Mouse (Mus musculus) midbrain, embryonic 13.5 days (tissue): ENCODE results near the gene Cdh18. TPM values are rescaled to one million over a fixed set of nuclear protein-coding genes. Genes with fewer than 3 reads are reported as not detected.
A peak's percentile ranks its signal among the peaks of the same experiment; 100 is the strongest.
"Not testable (repeated sequence)": the region's sequence is repeated elsewhere in the genome, so short reads cannot be mapped to it uniquely, and the experiment has no call there.

ENCODE experiments used
- ATAC-seq: fragments of 200-750 bp; cut with Nextera tagmentation; 2 replicates; pipeline ENCODE4 v1.8.0; 2017; ENCODE audit warnings: mild to moderate bottlenecking, moderate TSS enrichment, moderate library complexity
- H3K27ac ChIP-seq: fragments of 300-500 bp; sonication (generic); 2 replicates; pipeline ENCODE4 v1.5.1; 2015; ENCODE audit warnings: inconsistent platforms, mild to moderate bottlenecking, moderate library complexity
- H3K27me3 ChIP-seq: fragments of 300-500 bp; sonication (generic); 2 replicates; pipeline ENCODE4 v1.6.1; 2015; ENCODE audit warnings: mild to moderate bottlenecking, inconsistent platforms
- H3K36me3 ChIP-seq: fragments of 300-500 bp; sonication (generic); 2 replicates; pipeline ENCODE4 v1.6.1; 2015; ENCODE audit warnings: mild to moderate bottlenecking, inconsistent platforms
- H3K4me1 ChIP-seq: fragments of 300-500 bp; sonication (generic); replicated peaks from 2 replicates; pipeline ENCODE4 v1.6.1; 2015; ENCODE audit warnings: inconsistent platforms
- H3K4me2 ChIP-seq: fragments of 300-500 bp; sonication (generic); replicated peaks from 2 replicates; pipeline ENCODE4 v1.6.1; 2015; ENCODE audit warnings: moderate library complexity, mild to moderate bottlenecking, inconsistent platforms
- H3K4me3 ChIP-seq: fragments of 300-500 bp; sonication (generic); replicated peaks from 2 replicates; pipeline ENCODE4 v1.5.1; 2015; ENCODE audit warnings: mild to moderate bottlenecking, inconsistent platforms
- H3K9ac ChIP-seq: fragments of 300-500 bp; sonication (generic); replicated peaks from 2 replicates; pipeline ENCODE4 v1.6.1; 2015; ENCODE audit warnings: mild to moderate bottlenecking, inconsistent platforms
- H3K9me3 ChIP-seq: fragments of 300-500 bp; sonication (generic); 2 replicates; pipeline ENCODE4 v1.6.1; 2016; ENCODE audit warnings: mild to moderate bottlenecking, inconsistent platforms
- WGBS: fragments of 180-500 bp; shearing (Covaris S2); methylation state at CpG from one replicate; pipeline ENCODE4 v1.1.7; 2015; 5-methylcytosine and 5-hydroxymethylcytosine counted together
- polyA plus RNA-seq: library from polyadenylated mRNA; unstranded; fragments of >200 nt; fragmentation: Nextera tagmentation; extraction: Ambion mirVana; gene quantifications from 2 replicates; pipeline ENCODE4 v1.2.1, GENCODE M21; 2015

Gene Cdh18
- polyA plus RNA-seq, 1 experiment from 2014 or later = 4.3 TPM

GRCm38 (mm10) chr15:23316766-23317165, 767.9 kb downstream of the Cdh18 start:
- WGBS = 84% methylated on average over 3 of the region's 3 CpGs
- Histone ChIP-seq H3K4me3 (no peak overlapping the region), H3K9me3 (no peaks in the 10 kb centered on the region), H3K4me2 (no peak overlapping the region), H3K9ac (no peak overlapping the region), H3K4me1 (no peaks in the 10 kb centered on the region), H3K27ac (no peak overlapping the region), H3K27me3 (no peaks in the 10 kb centered on the region), H3K36me3 (no peaks in the 10 kb centered on the region)
- ATAC-seq = no peak

- Histone ChIP-seq H3K27me3 (no peaks in the 10 kb centered on the region), H3K27ac (no peak overlapping the region), H3K36me3 (no peaks in the 10 kb centered on the region), H3K4me3 (no peak overlapping the region), H3K4me2 (no peak overlapping the region), H3K4me1 (no peaks in the 10 kb centered on the region), H3K9ac (no peak overlapping the region), H3K9me3 (no peaks in the 10 kb centered on the region)
- no peak for ATAC-seq
Measured at GRCm38 (mm10) chr15:23317409-23317808, 768.6 kb downstream of the Cdh18 start.

- not testable (repeated sequence) for H3K4me1 ChIP-seq, H3K27ac ChIP-seq, H3K4me2 ChIP-seq, H3K9me3 ChIP-seq, H3K4me3 ChIP-seq, H3K9ac ChIP-seq, H3K27me3 ChIP-seq, H3K36me3 ChIP-seq
- no CpG with 5 or more reads among the region's 4 CpGs for WGBS
- ATAC-seq = 0 out of 2 replicates have a peak, but pooled peaks have one; percentile 20
Measured at GRCm38 (mm10) chr15:23340338-23340737, 791.5 kb downstream of the Cdh18 start.

DNA sequence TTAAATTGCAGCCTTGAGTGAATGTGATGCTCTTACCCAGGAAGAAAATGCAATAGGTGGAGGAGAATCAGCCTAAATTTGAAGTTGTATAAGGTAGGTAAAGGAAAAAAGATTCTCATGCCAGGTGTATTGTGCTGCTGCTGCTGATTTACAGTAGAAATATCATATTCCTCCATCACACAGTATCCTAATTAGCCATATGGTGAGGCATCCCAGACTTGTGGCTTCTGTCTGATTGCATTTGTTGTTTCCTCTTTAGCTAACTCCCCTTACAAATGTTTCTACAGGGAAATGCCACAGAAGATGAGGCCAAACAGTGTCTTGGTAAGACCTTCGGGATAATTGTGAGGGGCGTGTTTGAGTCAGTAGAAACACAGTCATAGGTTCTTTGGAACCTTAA, 802.3 kb downstream of the Cdh18 start:
- Histone ChIP-seq H3K27me3 (no peaks in the 10 kb centered on the region), H3K4me2 (no peak overlapping the region), H3K36me3 (no peaks in the 10 kb centered on the region), H3K9ac (no peak overlapping the region), H3K9me3 (no peaks in the 10 kb centered on the region), H3K27ac (no peak overlapping the region), H3K4me1 (no peaks in the 10 kb centered on the region), H3K4me3 (no peak overlapping the region)
- 83% methylated on average over 2 of the region's 2 CpGs for WGBS
- ATAC-seq = no peak

DNA sequence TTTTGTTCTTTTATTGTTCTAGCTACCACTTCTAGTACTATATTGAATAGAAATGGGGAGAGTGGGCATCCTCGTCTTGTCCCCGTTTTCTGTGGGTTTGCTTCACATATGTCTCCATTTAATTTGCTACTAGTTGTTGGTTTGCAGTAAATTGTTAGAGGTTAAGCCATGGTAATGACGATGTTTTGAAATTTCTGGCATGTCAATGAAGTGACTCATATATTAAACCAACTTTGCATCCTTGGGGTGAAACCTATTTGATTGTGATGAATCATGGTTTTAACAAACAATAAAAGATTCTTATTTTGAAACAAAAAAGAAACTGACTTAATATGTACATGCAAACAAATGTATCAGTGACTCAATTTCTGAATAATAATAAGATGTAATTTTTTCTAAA, 817.5 kb downstream of the Cdh18 start:
- ATAC-seq = no peak
- 88% methylated on average over 3 of the region's 3 CpGs for WGBS

GRCm38 (mm10) chr15:23367712-23368111, 818.9 kb downstream of the Cdh18 start:
- no peaks in the 10 kb centered on the region for H3K4me1 ChIP-seq
- H3K27me3 ChIP-seq = no peaks in the 10 kb centered on the region
- no peak overlapping the region for H3K4me3 ChIP-seq
- H3K36me3 ChIP-seq = no peaks in the 10 kb centered on the region
- no peak for ATAC-seq
- no peak overlapping the region for H3K9ac ChIP-seq
- no peaks in the 10 kb centered on the region for H3K9me3 ChIP-seq
- no peak overlapping the region for H3K4me2 ChIP-seq
- WGBS = 75% methylated on average over 1 of the region's 1 CpGs
- H3K27ac ChIP-seq = no peak overlapping the region

More for the DNA sequence above, 817.5 kb downstream of the Cdh18 start:
- Histone ChIP-seq H3K27ac (no peak overlapping the region), H3K9ac (no peak overlapping the region), H3K9me3 (no peaks in the 10 kb centered on the region), H3K4me2 (no peak overlapping the region), H3K4me3 (no peak overlapping the region), H3K27me3 (no peaks in the 10 kb centered on the region), H3K4me1 (no peaks in the 10 kb centered on the region), H3K36me3 (no peaks in the 10 kb centered on the region)

GRCm38 (mm10) chr15:23378016-23378750, 829.4 kb downstream of the Cdh18 start:
- 92% methylated on average over 2 of the region's 2 CpGs for WGBS

DNA sequence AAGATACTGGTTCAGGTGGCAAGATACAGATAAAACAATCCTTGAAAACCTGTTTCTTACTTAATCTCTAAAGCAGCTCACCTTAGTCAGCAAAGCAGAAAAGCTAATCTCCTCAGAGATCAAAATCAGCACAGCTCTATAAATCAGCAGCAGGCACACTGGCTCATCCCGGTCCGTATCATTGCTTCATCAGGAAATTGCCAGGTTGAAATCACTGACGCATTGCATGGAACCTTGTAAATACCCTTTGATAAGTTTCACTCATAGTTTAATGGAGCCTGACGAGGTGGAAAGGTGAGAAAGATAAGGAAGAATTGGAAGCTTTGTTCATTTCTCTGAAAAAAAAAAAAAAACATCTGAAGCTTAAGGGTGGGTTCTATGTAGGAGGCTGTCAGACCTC, 837.0 kb downstream of the Cdh18 start:
- no peak overlapping the region for H3K4me3 ChIP-seq
- no peaks in the 10 kb centered on the region for H3K9me3 ChIP-seq
- 76% methylated on average over 4 of the region's 4 CpGs for WGBS
- no peaks in the 10 kb centered on the region for H3K4me1 ChIP-seq
- no peaks in the 10 kb centered on the region for H3K27me3 ChIP-seq
- H3K9ac ChIP-seq = no peak overlapping the region
- no peak for ATAC-seq
- no peaks in the 10 kb centered on the region for H3K36me3 ChIP-seq
- no peak overlapping the region for H3K27ac ChIP-seq
- no peak overlapping the region for H3K4me2 ChIP-seq

More at GRCm38 (mm10) chr15:23378016-23378750, 829.4 kb downstream of the Cdh18 start:
- Histone ChIP-seq H3K27me3 (no peaks in the 10 kb centered on the region), H3K27ac (no peak overlapping the region), H3K4me2 (no peak overlapping the region), H3K9ac (no peak overlapping the region), H3K4me3 (no peak overlapping the region), H3K4me1 (no peaks in the 10 kb centered on the region), H3K9me3 (no peaks in the 10 kb centered on the region), H3K36me3 (no peaks in the 10 kb centered on the region)
- ATAC-seq = no peak

DNA sequence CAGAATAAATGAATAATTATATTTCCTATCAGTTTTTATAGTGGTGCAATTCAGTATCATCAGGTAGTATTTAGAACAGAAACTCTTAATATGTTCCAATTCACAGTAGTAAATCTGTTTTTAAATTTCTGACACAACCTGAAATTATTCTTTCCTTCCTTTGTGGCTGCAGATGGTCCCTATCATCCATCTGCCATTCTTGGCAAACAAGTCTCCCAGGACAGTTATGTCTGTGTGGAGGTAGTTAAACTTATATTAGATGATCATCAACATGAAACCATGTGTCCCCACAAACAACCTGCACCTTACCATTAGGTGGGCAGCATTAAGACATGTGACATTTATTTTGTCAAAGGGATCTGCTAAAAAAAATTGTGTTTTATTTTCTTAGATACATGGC, 847.8 kb downstream of the Cdh18 start:
- Histone ChIP-seq H3K9ac (no peak overlapping the region), H3K4me3 (no peak overlapping the region), H3K36me3 (no peaks in the 10 kb centered on the region), H3K9me3 (no peaks in the 10 kb centered on the region), H3K27ac (no peak overlapping the region), H3K27me3 (no peaks in the 10 kb centered on the region), H3K4me1 (no peaks in the 10 kb centered on the region), H3K4me2 (no peak overlapping the region)
- ATAC-seq = no peak

DNA sequence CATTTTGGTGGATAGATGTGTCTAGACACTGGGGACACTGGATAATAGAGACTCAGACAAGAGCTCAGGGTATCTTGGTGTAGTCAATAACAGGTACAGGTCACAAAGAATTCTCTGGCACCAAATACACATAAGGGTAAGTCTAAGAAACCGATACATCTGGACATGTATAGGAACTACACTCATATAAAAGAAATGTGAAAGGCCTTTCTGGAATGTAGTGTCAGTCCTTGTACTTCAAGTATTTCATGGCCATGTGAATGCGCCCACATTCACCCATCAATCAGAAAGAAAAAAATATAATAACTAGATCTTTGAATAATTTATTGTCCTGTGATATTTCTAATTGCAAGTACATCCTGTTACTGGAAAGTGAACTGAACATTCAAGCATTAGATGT, 855.0 kb downstream of the Cdh18 start:
- WGBS = 80% methylated on average over 2 of the region's 2 CpGs
- ATAC-seq = 0 out of 2 replicates have a peak, but pooled peaks have one; percentile 55
- Histone ChIP-seq H3K9ac (no peak overlapping the region), H3K36me3 (no peaks in the 10 kb centered on the region), H3K9me3 (no peaks in the 10 kb centered on the region), H3K4me2 (no peak overlapping the region), H3K4me1 (no peaks in the 10 kb centered on the region), H3K4me3 (no peak overlapping the region), H3K27ac (no peak overlapping the region), H3K27me3 (no peaks in the 10 kb centered on the region)

DNA sequence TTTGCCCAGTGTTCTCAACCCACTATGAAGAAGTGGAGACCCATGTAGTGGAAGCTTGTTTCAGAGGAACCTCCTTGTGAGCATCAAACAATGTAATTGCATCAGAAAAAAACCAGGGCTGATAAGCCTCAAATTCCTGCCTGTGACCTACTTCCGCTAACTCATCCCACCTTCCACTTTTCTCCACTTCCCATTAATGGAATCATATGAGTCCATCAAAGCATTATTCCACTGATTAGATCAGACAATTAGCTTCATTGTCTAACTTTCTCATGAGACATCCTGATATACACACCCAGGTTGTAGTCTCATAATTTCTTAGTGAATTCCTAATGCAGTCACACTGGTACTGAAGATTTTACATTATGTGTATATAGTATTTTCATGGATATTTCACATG, 859.4 kb downstream of the Cdh18 start:
- Histone ChIP-seq H3K36me3 (no peaks in the 10 kb centered on the region), H3K9me3 (no peaks in the 10 kb centered on the region), H3K27me3 (no peaks in the 10 kb centered on the region), H3K9ac (no peak overlapping the region), H3K27ac (no peak overlapping the region), H3K4me1 (no peaks in the 10 kb centered on the region), H3K4me3 (no peak overlapping the region), H3K4me2 (no peak overlapping the region)
- ATAC-seq = no peak
- WGBS = 91% methylated on average over 1 of the region's 1 CpGs

- H3K36me3 ChIP-seq = no peaks in the 10 kb centered on the region
- no peak overlapping the region for H3K4me3 ChIP-seq
- no peak overlapping the region for H3K9ac ChIP-seq
- 0 out of 2 replicates have a peak, but pooled peaks cover 2% of the 10 kb centered on the region for H3K4me1 ChIP-seq
- H3K27me3 ChIP-seq = no peaks in the 10 kb centered on the region
- no peak for ATAC-seq
- H3K4me2 ChIP-seq = no peak overlapping the region
- 81% methylated on average over 5 of the region's 5 CpGs for WGBS
- no peak overlapping the region for H3K27ac ChIP-seq
- H3K9me3 ChIP-seq = no peaks in the 10 kb centered on the region
Measured at GRCm38 (mm10) chr15:23416450-23417080, 867.7 kb downstream of the Cdh18 start.

DNA sequence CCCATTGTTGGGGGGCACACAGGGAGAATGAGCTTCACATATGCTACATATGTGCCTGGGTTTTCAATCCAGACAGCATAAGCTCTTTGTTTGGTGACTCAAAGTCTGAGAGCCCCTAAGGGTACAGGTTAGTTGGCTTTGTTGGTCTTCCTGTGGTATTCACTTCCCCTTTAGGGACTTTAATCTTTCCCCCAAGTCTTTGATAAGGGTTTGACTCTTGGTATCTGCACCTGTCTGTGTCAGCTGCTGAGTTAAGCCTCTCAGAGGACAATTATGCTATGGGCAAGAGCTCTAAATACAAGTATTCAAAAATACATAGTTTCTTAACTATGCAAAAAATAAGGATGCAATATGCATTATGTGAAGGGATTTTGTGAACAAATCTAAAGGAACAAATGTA, 869.3 kb downstream of the Cdh18 start:
- Histone ChIP-seq H3K36me3 (no peaks in the 10 kb centered on the region), H3K4me2 (no peak overlapping the region), H3K4me3 (no peak overlapping the region), H3K9me3 (no peaks in the 10 kb centered on the region), H3K27me3 (no peaks in the 10 kb centered on the region), H3K27ac (no peak overlapping the region), H3K4me1 (0 out of 2 replicates have a peak, but pooled peaks cover 2% of the 10 kb centered on the region), H3K9ac (no peak overlapping the region)
- no peak for ATAC-seq
